35 mouse cellular contexts compared by ENCODE assay signal in genomic region chr16:32591521-32591920, GRCm38 (mm10).
"Had no signal": no experiment of that assay in that cellular context is flagged by ENCODE, and none has a peak within 500 bp of the region (broad histone marks: within the 10 kb centered on the region; RNA-seq: fewer than 3 reads in every experiment).

No protein-coding gene starts in this region.

- H3K27ac ChIP-seq: heart, embryonic 10.5 days; heart, embryonic 13.5 days; heart, embryonic 15.5 days; hindbrain, embryonic 10.5 days; hindbrain, embryonic 12.5 days; hindbrain, embryonic 13.5 days; hindbrain, embryonic 14.5 days; hindbrain, embryonic 15.5 days; hindbrain, postnatal 0 days; intestine, embryonic 15.5 days; kidney, embryonic 15.5 days; kidney, postnatal 0 days; layer of hippocampus, adult 2 months had no signal

- H3K4me1 ChIP-seq: heart, embryonic 10.5 days; heart, embryonic 12.5 days; heart, embryonic 13.5 days; heart, embryonic 15.5 days; hindbrain, embryonic 10.5 days; hindbrain, embryonic 12.5 days; hindbrain, embryonic 13.5 days; hindbrain, embryonic 15.5 days; intestine, embryonic 15.5 days had no signal

- H3K9me3 ChIP-seq: heart, embryonic 10.5 days; heart, embryonic 12.5 days; heart, embryonic 13.5 days; heart, embryonic 15.5 days; hindbrain, embryonic 10.5 days; hindbrain, embryonic 12.5 days; hindbrain, embryonic 13.5 days; hindbrain, embryonic 15.5 days; intestine, embryonic 15.5 days; kidney, embryonic 15.5 days had no signal

- H3K9ac ChIP-seq: heart, embryonic 12.5 days; heart, embryonic 13.5 days; heart, embryonic 15.5 days; hindbrain, embryonic 12.5 days; hindbrain, embryonic 13.5 days; hindbrain, embryonic 14.5 days; hindbrain, embryonic 15.5 days; intestine, embryonic 15.5 days; kidney, embryonic 15.5 days had no signal

- H3K4me2 ChIP-seq: heart, embryonic 11.5 days; heart, embryonic 12.5 days; heart, embryonic 13.5 days; heart, embryonic 15.5 days; hindbrain, embryonic 12.5 days; hindbrain, embryonic 13.5 days; hindbrain, embryonic 14.5 days; hindbrain, embryonic 15.5 days; intestine, embryonic 15.5 days; kidney, embryonic 15.5 days had no signal

- ATAC-seq: hindbrain, embryonic 16.5 days; hindbrain, postnatal 0 days; inflammation-experienced regulatory T-cells, adult 6 months; intestine, embryonic 15.5 days; intestine, embryonic 16.5 days; intestine, postnatal 0 days had no signal

- H3K4me3 ChIP-seq: heart, embryonic 10.5 days; heart, embryonic 12.5 days; heart, embryonic 13.5 days; heart, embryonic 15.5 days; hindbrain, embryonic 10.5 days; hindbrain, embryonic 12.5 days; hindbrain, embryonic 13.5 days; hindbrain, embryonic 15.5 days; intestine, embryonic 15.5 days; kidney, embryonic 15.5 days; layer of hippocampus, adult 2 months had no signal

- H3K36me3 ChIP-seq: heart, embryonic 10.5 days; heart, embryonic 12.5 days; heart, embryonic 13.5 days; heart, embryonic 15.5 days; hindbrain, embryonic 10.5 days; hindbrain, embryonic 12.5 days; hindbrain, embryonic 13.5 days; hindbrain, embryonic 15.5 days; intestine, embryonic 15.5 days; kidney, embryonic 15.5 days had no signal

- DNase-seq: heart, postnatal 10 days; heart, postnatal 14 days; heart, postnatal 36 days; heart, postnatal 4 days; kidney, adult 11 months; kidney, adult 18-20 months; kidney, adult 2 months; kidney, adult 8-10 months; kidney, adult 9 months; kidney, postnatal 10 days; kidney, postnatal 14 days; kidney, postnatal 25 days; kidney, postnatal 36 days; kidney, postnatal 4 days; layer of hippocampus, adult 9-11 months; layer of hippocampus, postnatal 36 days had no signal

- H3K27me3 ChIP-seq: heart, embryonic 12.5 days; heart, embryonic 13.5 days; heart, embryonic 15.5 days; hindbrain, embryonic 12.5 days; hindbrain, embryonic 15.5 days; intestine, embryonic 15.5 days; kidney, embryonic 15.5 days had no signal
